Mouse (Mus musculus) liver, postnatal 0 days (tissue): ENCODE results near the gene Dgcr2.

ENCODE experiments used
- CTCF ChIP-seq: sonication (generic); IDR thresholded peaks from 2 replicates; pipeline ENCODE4 v1.5.1; 2016; ENCODE audit warnings: antibody characterized with exemption, low read depth
- EP300 ChIP-seq: IDR thresholded peaks from 2 replicates; pipeline ENCODE4 v1.6.1; 2016; ENCODE audit warnings: antibody characterized with exemption, low read depth, mild to moderate bottlenecking

DNA sequence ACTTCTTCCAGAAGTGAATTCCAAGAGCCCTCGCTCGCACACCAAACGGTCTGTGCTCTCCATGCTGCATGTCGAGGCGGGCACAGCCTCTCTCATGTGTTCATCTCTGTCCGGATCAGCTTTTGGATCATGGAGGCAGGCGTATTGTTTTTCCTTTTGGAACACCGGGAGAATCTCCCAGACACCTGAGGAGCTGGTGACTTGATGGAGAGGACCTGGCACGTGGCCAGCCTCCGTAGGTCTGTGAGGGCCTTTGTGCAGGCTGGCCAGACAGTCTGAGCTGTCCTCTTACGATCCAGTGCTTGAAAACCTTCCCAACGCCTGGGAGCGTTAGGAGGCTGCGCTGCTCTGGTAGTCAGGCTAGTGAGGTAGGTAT is 23.8 kb upstream of the Dgcr2 start:
- TF ChIP-seq CTCF (no peak), EP300 (no peak)
